Mouse (Mus musculus) midbrain, embryonic 12.5 days (tissue): Measurements from ENCODE around the gene C1ql2. TPM values are rescaled to one million over a fixed set of nuclear protein-coding genes. Genes with fewer than 3 reads are reported as not detected.

ENCODE experiments used
- ATAC-seq: fragments of 200-750 bp; cut with Nextera tagmentation; 2 replicates; pipeline ENCODE4 v1.8.0; 2017; ENCODE audit warnings: low read depth, moderate TSS enrichment, moderate library complexity; ENCODE audit not compliant: low FRiP score
- H3K27ac ChIP-seq: fragments of 300-500 bp; sonication (generic); replicated peaks from 2 replicates; pipeline ENCODE4 v1.5.1; 2016; ENCODE audit warnings: mild to moderate bottlenecking
- H3K27me3 ChIP-seq: fragments of 300-500 bp; sonication (generic); 2 replicates; pipeline ENCODE4 v1.6.1; 2016; ENCODE audit warnings: mild to moderate bottlenecking
- H3K36me3 ChIP-seq: fragments of 300-500 bp; sonication (generic); 2 replicates; pipeline ENCODE4 v1.6.1; 2016
- H3K4me1 ChIP-seq: fragments of 300-500 bp; sonication (generic); 2 replicates; pipeline ENCODE4 v1.6.1; 2016
- H3K4me2 ChIP-seq: fragments of 300-500 bp; sonication (generic); replicated peaks from 2 replicates; pipeline ENCODE4 v1.6.1; 2016; ENCODE audit warnings: mild to moderate bottlenecking, moderate library complexity
- H3K4me3 ChIP-seq: fragments of 300-500 bp; sonication (generic); 2 replicates; pipeline ENCODE4 v1.5.1; 2016; ENCODE audit warnings: mild to moderate bottlenecking
- H3K9ac ChIP-seq: fragments of 300-500 bp; sonication (generic); replicated peaks from 2 replicates; pipeline ENCODE4 v1.6.1; 2016; ENCODE audit warnings: mild to moderate bottlenecking, moderate library complexity
- H3K9me3 ChIP-seq: fragments of 300-500 bp; sonication (generic); 2 replicates; pipeline ENCODE4 v1.6.1; 2016; ENCODE audit warnings: mild to moderate bottlenecking
- WGBS: fragments of 180-500 bp; shearing (Covaris S2); methylation state at CpG from one replicate; pipeline ENCODE4 v1.1.7; 2016; 5-methylcytosine and 5-hydroxymethylcytosine counted together
- polyA plus RNA-seq: library from polyadenylated mRNA; unstranded; fragments of >200 nt; fragmentation: Nextera tagmentation; extraction: Ambion mirVana; gene quantifications from 2 replicates; pipeline ENCODE4 v1.2.1, GENCODE M21; 2016

C1ql2 gene
- 2.8 and 3.4 TPM in 2 replicates for polyA plus RNA-seq

DNA sequence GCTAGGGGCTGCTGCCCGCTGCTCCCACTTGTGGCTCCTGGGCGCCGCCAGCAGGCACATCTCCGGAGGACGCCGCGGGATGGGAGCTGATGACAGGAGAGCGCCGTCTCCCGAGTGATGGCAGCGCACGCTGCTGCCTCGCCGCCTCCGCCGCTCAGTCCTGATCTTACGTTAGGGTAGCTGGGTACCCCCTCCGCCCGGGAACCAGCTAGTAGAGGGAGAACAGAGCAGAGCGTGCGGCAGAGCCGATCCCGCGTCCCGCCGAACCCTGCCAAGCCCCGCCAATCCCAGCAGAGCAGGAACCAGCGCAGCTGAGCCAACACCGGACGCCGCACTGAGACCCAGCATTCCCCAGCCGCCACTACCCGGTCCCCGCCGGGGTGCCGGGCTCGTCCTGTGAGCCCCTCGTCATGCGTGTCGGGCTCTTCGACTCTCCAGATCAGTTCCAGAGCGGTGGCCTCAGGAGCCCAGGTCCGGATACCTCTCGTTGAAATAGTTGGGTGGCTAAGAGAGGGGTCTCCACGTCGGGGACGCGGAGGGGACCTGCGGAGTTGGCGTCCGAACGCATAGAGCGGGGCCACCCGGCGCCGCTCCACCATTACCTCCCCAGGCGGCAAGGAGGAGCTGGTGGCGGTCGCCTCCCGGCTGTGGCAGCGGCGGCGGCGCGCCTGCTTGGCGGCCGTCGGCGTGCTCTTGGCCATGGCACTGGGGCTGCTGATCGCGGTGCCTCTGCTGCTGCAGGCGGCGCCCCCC is at the start of gene C1ql2:
TSS of gene C1ql2 (plus strand) at position 164 of the 753 bp plus-strand sequence.
- Histone ChIP-seq H3K4me2 (peak within 1 kb of the TSS; percentile 61), H3K9ac (no peak within 1 kb of the TSS), H3K36me3 (no peaks in the 10 kb centered on the region), H3K9me3 (no peaks in the 10 kb centered on the region), H3K4me1 (peaks cover 34% of the 10 kb centered on the region), H3K4me3 (peak within 1 kb of the TSS; percentile 39), H3K27ac (no peak within 1 kb of the TSS), H3K27me3 (peaks cover 92% of the 10 kb centered on the region)
- ATAC-seq: peak; percentile 59
- under 1% methylated on average over 68 of the region's 73 CpGs for WGBS

- no peak overlapping the region for H3K4me3 ChIP-seq
- no peaks in the 10 kb centered on the region for H3K27me3 ChIP-seq
- H3K9ac ChIP-seq: no peak overlapping the region
- H3K36me3 ChIP-seq: no peaks in the 10 kb centered on the region
- no peak overlapping the region for H3K27ac ChIP-seq
- WGBS: 84% methylated on average over 3 of the region's 3 CpGs
- ATAC-seq: no peak
- no peak overlapping the region for H3K4me2 ChIP-seq
- 0 out of 2 replicates have a peak, but pooled peaks cover 4% of the 10 kb centered on the region for H3K4me1 ChIP-seq
- H3K9me3 ChIP-seq: no peaks in the 10 kb centered on the region
These were observed 48.7 kb upstream of the C1ql2 start for GRCm38 (mm10) chr1:120291709-120292108.

DNA sequence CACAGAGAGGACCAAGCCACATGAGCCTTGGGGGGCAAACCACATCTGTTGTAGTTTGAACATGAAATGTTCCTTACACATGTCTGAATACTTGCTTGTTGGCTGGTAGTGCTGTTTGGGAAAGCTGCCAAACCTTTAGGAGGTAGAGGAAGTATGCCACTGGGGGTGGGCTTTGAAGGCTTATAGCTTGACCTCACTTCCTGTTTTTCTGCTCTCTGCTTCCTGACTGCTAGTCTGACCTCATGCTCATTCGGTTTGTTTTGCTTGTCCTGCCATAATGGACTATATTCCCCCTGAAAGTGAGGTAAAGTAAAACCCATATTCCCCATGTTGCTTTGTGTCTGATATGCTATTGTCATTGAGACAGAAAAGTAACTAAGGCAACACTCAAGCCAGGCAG is 46.6 kb upstream of the C1ql2 start:
- ATAC-seq: no peak
- Histone ChIP-seq H3K27ac (no peak overlapping the region), H3K27me3 (no peaks in the 10 kb centered on the region), H3K9ac (no peak overlapping the region), H3K36me3 (no peaks in the 10 kb centered on the region), H3K4me1 (no peaks in the 10 kb centered on the region), H3K4me2 (no peak overlapping the region), H3K4me3 (no peak overlapping the region), H3K9me3 (no peaks in the 10 kb centered on the region)
- WGBS: 79% methylated on average over 1 of the region's 1 CpGs

GRCm38 (mm10) chr1:120296936-120297335 is 43.4 kb upstream of the C1ql2 start:
- Histone ChIP-seq H3K27me3 (no peaks in the 10 kb centered on the region), H3K9me3 (no peaks in the 10 kb centered on the region)
- ATAC-seq: no peak

GRCm38 (mm10) chr1:120305801-120306200 is 34.6 kb upstream of the C1ql2 start:
- H3K4me3 ChIP-seq: no peak overlapping the region
- WGBS: 67% methylated on average over 2 of the region's 2 CpGs
- H3K27me3 ChIP-seq: no peaks in the 10 kb centered on the region
- H3K9ac ChIP-seq: no peak overlapping the region
- no peaks in the 10 kb centered on the region for H3K4me1 ChIP-seq
- no peak for ATAC-seq
- no peaks in the 10 kb centered on the region for H3K9me3 ChIP-seq
- no peak overlapping the region for H3K4me2 ChIP-seq
- H3K36me3 ChIP-seq: no peaks in the 10 kb centered on the region
- H3K27ac ChIP-seq: no peak overlapping the region

More at GRCm38 (mm10) chr1:120296936-120297335, 43.4 kb upstream of the C1ql2 start:
- H3K4me3 ChIP-seq: no peak overlapping the region
- no peak overlapping the region for H3K27ac ChIP-seq
- no peak overlapping the region for H3K9ac ChIP-seq
- 93% methylated on average over 2 of the region's 2 CpGs for WGBS
- no peak overlapping the region for H3K4me2 ChIP-seq
- H3K36me3 ChIP-seq: no peaks in the 10 kb centered on the region
- no peaks in the 10 kb centered on the region for H3K4me1 ChIP-seq

- 70% methylated on average over 16 of the region's 16 CpGs for WGBS
- ATAC-seq: peak; percentile 57; the same call in 1 of the 2 replicates
- Histone ChIP-seq H3K9ac (no peak overlapping the region), H3K4me3 (no peak overlapping the region), H3K27ac (no peak overlapping the region), H3K27me3 (peaks cover 3% of the 10 kb centered on the region; the same call in 1 of the 2 replicates), H3K9me3 (no peaks in the 10 kb centered on the region), H3K36me3 (no peaks in the 10 kb centered on the region), H3K4me1 (no peaks in the 10 kb centered on the region), H3K4me2 (no peak overlapping the region)
These were observed 18.9 kb upstream of the C1ql2 start for GRCm38 (mm10) chr1:120321270-120322021.

DNA sequence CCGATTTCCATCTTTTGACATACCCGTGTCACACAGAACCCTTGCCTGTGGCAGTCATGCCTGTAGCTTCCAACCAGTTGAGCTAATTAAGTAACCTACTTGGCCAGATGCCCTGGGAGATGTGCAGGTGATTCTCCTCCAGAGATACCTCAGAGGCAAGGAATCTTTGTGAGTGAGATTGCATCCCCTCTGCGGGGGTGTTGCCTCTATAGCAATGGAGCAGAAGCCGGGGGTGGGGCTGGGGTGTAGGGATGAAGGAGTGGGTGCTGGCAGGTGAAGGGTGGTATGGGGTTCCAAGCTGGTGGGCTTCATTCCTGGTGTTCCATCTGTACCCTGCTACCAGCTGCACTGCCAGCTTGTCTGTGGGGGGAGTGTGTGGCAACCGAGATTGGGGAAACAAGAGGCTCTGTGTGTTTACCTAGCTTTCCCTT is 17.2 kb upstream of the C1ql2 start:
- Histone ChIP-seq H3K9me3 (no peaks in the 10 kb centered on the region), H3K4me2 (no peak overlapping the region), H3K27ac (no peak overlapping the region), H3K36me3 (no peaks in the 10 kb centered on the region), H3K9ac (no peak overlapping the region), H3K4me3 (no peak overlapping the region), H3K27me3 (peaks cover 3% of the 10 kb centered on the region; the same call in 1 of the 2 replicates), H3K4me1 (no peaks in the 10 kb centered on the region)
- ATAC-seq: no peak
- 96% methylated on average over 5 of the region's 5 CpGs for WGBS

- no peak overlapping the region for H3K27ac ChIP-seq
- WGBS: 15% methylated on average over 6 of the region's 6 CpGs
- H3K4me1 ChIP-seq: no peaks in the 10 kb centered on the region
- H3K4me3 ChIP-seq: no peak overlapping the region
- peaks cover 8% of the 10 kb centered on the region for H3K27me3 ChIP-seq
- H3K4me2 ChIP-seq: no peak overlapping the region
- no peak for ATAC-seq
- H3K36me3 ChIP-seq: no peaks in the 10 kb centered on the region
- H3K9ac ChIP-seq: no peak overlapping the region
- no peaks in the 10 kb centered on the region for H3K9me3 ChIP-seq
These were observed 12.7 kb upstream of the C1ql2 start for GRCm38 (mm10) chr1:120327714-120328113.

GRCm38 (mm10) chr1:120328212-120328611 is 12.2 kb upstream of the C1ql2 start:
- Histone ChIP-seq H3K9me3 (no peaks in the 10 kb centered on the region), H3K9ac (no peak overlapping the region), H3K4me2 (no peak overlapping the region), H3K4me3 (no peak overlapping the region), H3K36me3 (no peaks in the 10 kb centered on the region), H3K27ac (no peak overlapping the region), H3K4me1 (no peaks in the 10 kb centered on the region), H3K27me3 (peaks cover 11% of the 10 kb centered on the region)
- WGBS: 59% methylated on average over 1 of the region's 1 CpGs
- ATAC-seq: no peak

DNA sequence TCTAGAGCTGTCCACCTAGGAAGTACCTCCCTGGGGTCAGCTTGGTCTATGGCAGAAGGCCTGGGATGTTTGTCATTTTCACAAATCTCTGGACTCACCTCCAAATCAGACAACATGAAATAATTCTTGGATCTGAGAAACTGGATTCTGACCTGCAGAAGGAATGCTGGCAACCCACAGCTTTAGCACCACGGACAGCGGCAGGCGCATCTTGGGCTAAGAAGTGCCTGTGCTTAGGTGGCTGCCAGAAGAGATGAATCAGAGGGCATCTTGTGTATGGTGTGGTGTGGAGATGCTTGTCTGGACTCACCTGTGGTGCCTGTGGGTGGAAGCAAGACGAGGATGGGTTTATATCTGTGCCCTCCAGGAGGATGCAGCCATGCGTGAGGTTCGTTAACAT is 8.5 kb upstream of the C1ql2 start:
- Histone ChIP-seq H3K9ac (no peak overlapping the region), H3K9me3 (no peaks in the 10 kb centered on the region), H3K4me1 (no peaks in the 10 kb centered on the region), H3K4me2 (no peak overlapping the region), H3K4me3 (no peak overlapping the region), H3K36me3 (no peaks in the 10 kb centered on the region), H3K27ac (no peak overlapping the region), H3K27me3 (peaks cover 41% of the 10 kb centered on the region)
- ATAC-seq: no peak
- 41% methylated on average over 6 of the region's 6 CpGs for WGBS

GRCm38 (mm10) chr1:120337970-120338369 is 2.4 kb upstream of the C1ql2 start:
- no peaks in the 10 kb centered on the region for H3K36me3 ChIP-seq
- no peaks in the 10 kb centered on the region for H3K9me3 ChIP-seq
- 35% methylated on average over 7 of the region's 7 CpGs for WGBS
- peaks cover 28% of the 10 kb centered on the region for H3K4me1 ChIP-seq
- peaks cover 95% of the 10 kb centered on the region for H3K27me3 ChIP-seq
- ATAC-seq: no peak
- no peak overlapping the region for H3K27ac ChIP-seq
- no peak overlapping the region for H3K9ac ChIP-seq
- H3K4me3 ChIP-seq: no peak overlapping the region
- H3K4me2 ChIP-seq: no peak overlapping the region

DNA sequence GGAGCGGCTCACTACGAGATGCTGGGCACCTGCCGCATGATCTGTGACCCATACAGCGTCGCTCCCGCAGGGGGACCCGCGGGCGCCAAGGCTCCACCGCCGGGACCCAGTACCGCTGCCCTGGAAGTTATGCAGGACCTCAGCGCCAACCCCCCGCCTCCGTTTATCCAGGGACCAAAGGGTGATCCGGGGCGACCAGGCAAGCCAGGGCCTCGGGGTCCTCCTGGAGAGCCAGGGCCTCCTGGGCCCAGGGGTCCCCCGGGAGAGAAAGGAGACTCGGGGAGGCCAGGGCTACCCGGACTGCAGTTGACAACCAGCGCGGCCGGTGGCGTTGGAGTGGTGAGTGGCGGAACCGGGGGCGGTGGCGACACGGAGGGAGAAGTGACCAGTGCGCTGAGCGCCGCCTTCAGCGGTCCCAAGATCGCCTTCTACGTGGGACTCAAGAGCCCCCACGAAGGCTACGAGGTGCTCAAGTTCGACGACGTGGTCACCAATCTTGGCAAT is 842 bp downstream of the C1ql2 start:
- H3K9ac ChIP-seq: no peak overlapping the region
- H3K9me3 ChIP-seq: no peaks in the 10 kb centered on the region
- peaks cover 34% of the 10 kb centered on the region for H3K4me1 ChIP-seq

More for the DNA sequence above, 842 bp downstream of the C1ql2 start:
- Histone ChIP-seq H3K4me3 (peak overlapping the region; percentile 39), H3K36me3 (no peaks in the 10 kb centered on the region), H3K4me2 (peak overlapping the region; percentile 61), H3K27ac (no peak overlapping the region), H3K27me3 (peaks cover 93% of the 10 kb centered on the region)
- ATAC-seq: 0 out of 2 replicates have a peak, but pooled peaks have one; percentile 17
- 1% methylated on average over 39 of the region's 41 CpGs for WGBS
